Mouse (Mus musculus): Measurements from ENCODE around the gene Mad1l1. TPM values are rescaled to one million over a fixed set of nuclear protein-coding genes. Genes with fewer than 3 reads are reported as not detected.

Gene Mad1l1
- polyA plus RNA-seq, 1 experiment = 19.7 TPM

DNA sequence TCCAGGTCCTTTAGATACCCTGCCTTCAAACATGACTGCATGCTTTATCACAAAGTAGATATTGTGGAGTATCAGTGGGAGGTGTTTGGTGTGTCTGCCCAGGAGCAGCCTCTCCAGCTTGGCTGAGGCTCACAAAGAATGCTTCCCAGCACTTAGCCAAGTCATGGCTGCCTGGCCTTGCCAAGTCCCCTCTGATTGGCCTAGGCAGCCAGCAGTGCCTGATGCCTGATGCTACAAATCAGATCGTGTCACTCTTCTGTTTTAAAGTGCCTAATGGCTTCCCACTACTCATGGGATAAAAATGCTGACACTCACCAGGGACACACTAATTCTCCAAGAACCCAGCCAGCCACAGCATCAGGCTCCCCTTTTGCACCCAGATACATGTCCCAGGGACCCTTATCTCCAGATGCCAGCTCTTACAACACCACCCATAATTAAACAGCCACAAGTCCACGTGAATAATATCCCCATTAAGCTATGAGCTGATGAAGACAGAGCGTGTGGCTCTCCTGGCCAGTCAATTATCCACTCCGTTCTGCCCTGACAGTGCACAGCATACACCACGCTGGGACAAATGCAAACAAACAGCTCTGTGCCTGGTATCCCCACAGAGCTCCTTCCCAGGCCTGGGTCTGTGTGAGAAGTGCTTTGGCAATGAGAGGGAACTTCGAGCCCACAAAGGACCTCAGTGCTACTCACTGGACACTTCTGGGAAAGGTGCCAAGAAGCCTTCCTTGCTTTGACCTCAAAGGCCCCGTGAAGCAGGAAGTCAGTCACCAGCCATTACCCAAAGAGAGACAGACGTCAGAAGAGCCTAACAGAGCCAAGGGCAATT, 205.7 kb downstream of the Mad1l1 start:
- no peak for DNase-seq (ENCODE audit: low read depth, low spot score)
- WGBS = 16% methylated on average over 8 of the region's 8 CpGs

DNA sequence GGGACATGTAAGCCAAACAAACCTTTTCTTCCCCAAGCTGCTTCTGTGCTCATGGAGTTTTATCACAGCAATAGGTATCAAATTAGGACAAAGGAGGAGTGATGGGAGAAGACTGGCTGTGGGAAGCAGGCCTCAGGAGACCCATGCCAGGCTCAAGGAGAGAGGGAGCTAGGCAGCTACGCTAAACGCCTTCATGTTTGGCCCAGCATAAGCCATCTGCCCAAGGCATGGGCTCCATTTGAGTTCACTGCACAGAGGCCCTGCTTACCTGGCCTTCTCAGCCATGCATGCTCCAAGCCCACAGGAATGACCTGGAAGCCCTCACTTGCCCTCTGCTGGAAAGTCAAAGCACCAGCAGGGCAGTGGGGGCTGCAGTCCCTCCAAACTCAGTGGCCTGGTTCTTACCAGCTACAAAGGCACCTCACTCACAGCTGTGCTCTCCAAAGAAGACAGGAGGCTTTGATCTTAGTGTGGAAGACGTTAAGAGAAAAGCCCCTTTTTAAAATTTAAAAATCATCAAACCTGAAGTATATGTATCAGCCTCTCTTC, 206.8 kb downstream of the Mad1l1 start:
- 94% methylated on average over 3 of the region's 3 CpGs for WGBS
- no peak for DNase-seq (ENCODE audit: low read depth, low spot score)

DNA sequence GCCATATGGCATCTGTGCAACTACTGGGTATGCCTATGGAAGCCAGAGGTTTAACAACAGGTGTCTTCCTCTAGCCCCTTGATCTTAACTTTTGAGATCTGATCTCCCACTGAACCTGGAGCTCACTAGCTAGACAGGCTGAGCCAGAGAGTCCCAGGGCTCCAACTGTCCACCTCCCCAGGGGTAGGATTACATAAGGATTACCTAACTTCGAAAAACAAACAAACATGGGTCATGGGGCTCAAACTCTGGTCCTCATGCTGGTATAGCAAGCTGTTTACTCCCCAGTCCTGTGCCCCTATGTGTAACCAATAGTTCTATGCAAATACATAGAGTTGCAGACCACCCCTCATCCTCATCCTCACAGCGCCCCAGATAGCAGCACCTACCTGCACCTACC, 208.1 kb downstream of the Mad1l1 start:
- 90% methylated on average over 2 of the region's 2 CpGs for WGBS
- DNase-seq (ENCODE audit: low read depth, low spot score) = no peak

DNA sequence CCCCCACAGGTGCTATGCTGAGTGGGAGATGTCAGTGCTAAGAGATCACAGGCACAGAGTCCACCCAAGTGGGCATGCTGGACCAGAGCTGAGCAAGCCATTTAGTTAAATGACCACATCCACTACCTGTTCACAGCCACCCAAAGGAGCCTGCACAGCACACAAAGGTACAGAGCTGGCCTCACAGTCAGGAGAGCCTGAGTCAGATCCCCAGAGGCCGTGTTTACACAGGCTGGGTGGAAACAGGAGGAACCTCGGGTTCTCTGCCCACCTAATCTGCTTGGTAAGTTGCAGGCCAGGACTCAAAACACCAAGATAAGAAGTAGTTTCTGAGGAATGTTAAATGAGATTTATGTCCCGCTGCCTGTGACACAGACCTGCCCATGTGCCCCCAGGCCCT, 211.3 kb downstream of the Mad1l1 start:
- DNase-seq (ENCODE audit: low read depth, low spot score) = no peak
- WGBS = 58% methylated on average over 3 of the region's 3 CpGs

DNA sequence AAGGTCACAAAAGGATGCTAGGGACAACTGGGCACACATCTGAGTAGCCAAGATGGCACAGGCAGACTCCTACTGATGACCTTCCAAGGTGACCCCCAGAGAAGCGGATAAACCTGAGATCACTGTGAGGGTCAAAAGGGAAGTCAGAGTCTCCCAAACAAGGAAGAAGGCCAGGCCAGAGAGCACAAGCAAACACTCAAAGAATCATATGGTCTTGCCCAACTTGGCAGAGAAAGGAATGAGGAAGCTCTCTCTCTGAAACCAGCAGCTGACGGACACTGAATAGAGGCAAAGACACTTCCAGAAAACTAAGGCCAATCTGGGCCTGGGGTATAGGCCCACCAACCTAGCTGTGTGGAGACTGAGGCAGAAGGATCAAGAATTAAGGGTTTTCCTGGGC, 213.4 kb downstream of the Mad1l1 start:
- WGBS = 82% methylated on average over 2 of the region's 2 CpGs

DNA sequence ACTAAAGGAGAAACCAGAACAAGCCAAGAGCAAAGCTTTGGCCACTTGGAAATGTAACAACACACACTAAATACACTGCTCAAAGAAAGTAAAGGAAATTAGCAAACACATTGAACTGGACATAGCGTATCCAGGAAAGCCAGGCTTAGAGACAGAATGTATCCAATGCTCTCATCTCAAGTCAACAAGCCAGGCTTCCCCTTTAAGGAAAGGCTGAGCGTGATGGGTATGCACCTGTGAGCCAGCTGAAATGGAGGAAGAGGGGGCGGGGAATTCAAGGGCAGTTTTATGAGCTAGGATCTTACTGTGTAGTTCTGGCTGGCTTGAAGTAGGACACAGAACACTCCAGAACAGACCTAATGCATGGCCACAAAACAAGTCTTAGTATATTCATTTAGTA, 215.3 kb downstream of the Mad1l1 start:
- 56% methylated on average over 3 of the region's 3 CpGs for WGBS

More for the DNA sequence above, 213.4 kb downstream of the Mad1l1 start:
- DNase-seq (ENCODE audit: low read depth, low spot score) = no peak

DNA sequence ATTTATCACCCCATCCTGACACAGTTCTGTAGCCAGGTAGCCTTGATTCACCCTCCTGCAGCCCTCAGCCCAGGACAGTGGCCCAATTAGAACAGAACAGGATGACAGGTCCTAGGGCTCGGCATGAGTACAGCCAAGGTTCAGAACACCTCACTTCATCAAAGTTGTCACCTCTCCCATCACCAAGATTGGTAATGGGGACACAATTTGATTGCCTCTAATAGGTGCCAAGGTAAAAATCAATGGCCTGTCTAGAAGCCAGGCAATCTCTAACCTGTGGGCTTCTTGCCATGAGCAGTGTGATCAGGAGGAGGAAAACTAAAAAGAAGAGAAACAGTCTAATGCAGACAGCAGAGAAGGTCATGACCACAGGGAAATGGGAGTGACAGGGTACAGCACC, 216.5 kb downstream of the Mad1l1 start:
- 100% methylated on average over 1 of the region's 1 CpGs for WGBS
- DNase-seq (ENCODE audit: low read depth, low spot score) = no peak

More for the DNA sequence above, 215.3 kb downstream of the Mad1l1 start:
- no peak for DNase-seq (ENCODE audit: low read depth, low spot score)

DNA sequence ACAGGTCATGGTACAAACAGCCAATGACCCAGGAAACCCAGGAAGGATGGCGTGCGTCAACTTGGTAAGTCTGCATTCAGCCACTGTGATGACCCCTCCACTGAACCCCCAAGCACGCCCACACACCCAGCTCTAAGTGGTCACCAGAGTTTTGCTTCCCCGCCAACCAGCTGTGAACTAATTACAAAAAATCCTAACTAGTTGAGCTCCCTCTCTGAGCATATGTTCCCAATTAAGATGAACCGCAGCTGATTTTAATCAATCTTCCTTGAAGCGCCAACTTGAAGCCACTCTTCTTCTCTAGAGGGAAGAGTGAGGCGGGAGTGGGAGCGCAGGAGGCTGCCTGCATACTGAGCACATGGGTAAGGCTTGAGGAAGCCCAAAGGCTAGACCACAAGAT, 218.6 kb downstream of the Mad1l1 start:
- 96% methylated on average over 8 of the region's 8 CpGs for WGBS
- no peak for DNase-seq (ENCODE audit: low read depth, low spot score)

DNA sequence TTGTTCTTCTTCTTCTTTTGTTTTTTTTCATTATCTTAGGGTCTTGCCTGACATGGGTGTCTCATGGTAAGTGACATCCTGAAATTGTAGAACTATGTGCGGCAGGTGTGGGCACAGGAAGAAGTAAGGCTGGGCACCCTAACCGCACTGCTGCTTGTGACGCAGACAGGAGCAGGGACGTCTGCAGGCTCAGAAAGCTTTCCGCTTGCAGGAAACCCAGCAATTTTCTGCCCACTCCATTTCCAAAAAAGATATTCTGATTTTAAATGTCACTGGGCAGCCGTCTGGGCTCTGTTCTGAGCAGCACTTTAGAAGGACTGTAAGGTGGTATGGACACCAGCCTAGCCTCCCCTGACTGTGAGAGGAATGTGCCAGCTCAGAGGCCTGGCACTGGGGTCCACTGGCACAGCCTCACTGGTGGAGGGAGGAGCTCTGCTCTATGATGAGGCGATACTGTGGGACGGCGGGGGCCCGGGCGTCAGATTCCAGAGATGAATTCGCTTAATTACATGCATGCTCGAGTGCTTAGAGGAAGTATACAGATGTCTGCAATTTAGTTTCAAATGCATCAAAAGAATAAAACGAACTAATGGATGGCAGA, 219.8 kb downstream of the Mad1l1 start:
- 91% methylated on average over 14 of the region's 14 CpGs for WGBS
- no peak for DNase-seq (ENCODE audit: low read depth, low spot score)

DNA sequence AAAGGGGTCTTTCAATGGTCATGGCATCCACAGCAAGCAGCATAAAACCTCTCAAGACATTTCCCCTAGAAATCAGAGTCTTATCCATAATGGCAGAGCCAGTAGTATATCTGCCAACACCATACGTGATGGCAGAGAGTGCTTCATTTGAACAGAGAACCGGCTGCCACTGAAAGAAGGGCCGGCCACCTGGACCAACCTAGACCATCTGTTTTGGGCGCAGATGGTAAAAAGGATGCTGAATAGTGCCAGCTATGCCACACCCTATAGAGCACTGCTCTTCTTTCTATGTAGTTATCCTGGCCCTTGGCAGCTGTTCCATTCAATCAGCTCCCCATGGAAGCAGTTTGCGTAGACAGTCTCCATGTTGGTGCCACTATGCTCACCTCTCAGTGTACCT, 222.6 kb downstream of the Mad1l1 start:
- no peak for DNase-seq (ENCODE audit: low read depth, low spot score)
- WGBS = 97% methylated on average over 5 of the region's 5 CpGs

DNA sequence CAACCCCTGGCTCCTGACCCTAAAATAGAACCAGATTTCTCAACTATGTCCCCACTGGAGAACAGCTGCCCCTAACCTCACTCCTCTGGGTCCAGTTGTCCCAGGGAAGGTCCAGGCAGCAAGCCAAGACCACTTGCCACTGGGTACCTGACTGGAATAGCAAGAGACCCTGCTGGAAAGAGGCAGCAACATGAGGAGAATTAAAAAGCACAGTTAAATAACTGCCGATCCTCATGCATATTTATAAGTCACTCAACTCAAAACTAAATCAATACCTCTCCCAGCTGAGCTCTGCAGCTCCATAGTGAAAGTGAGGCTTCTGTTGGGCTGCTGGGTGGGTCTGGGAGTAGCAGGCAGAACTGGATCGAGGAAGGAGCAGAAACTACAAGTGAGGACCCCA, 226.1 kb downstream of the Mad1l1 start:
- WGBS = 85% methylated on average over 2 of the region's 2 CpGs
- DNase-seq (ENCODE audit: low read depth, low spot score) = no peak

DNA sequence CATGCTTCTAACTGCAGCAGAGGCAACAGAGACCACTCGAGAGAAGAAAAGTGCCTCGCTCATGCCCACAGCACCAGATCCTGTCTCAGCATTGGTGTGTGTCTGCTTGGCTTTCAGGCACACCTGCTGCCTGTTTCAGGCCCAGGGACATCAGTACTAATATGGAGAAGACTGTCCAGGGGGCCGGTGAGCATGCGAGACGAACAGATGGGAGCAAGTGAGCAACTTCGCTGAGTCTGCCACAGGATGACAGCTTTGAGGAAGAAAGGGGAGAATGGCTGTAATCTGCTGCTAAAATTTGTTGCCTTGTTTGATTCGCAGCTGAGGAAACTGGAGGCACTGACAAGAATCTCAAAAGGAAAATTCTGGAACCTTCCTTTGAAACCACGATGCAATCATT, 227.9 kb downstream of the Mad1l1 start:
- WGBS = 92% methylated on average over 8 of the region's 8 CpGs
- DNase-seq (ENCODE audit: low read depth, low spot score) = no peak

DNA sequence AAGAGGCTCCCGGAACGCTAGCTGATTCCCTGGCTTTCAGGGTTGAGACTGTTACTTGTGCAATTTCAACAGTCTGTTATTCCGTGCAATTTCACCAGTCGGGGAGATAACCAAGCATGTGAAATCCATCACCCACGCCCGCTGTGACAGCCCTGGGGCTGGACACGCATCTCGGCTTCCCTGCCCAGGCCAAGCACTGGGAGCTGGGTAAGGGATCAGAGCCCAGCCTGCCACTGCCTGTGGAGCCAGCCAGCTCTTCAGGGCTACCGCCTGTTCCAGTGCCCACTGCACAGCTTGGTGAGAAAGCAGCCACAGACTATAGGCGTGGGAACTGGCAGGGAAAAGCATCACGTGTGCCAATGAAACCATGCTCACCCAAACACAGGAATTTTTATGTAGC, 229.8 kb downstream of the Mad1l1 start:
- no peak for DNase-seq (ENCODE audit: low read depth, low spot score)
- 80% methylated on average over 11 of the region's 11 CpGs for WGBS

DNA sequence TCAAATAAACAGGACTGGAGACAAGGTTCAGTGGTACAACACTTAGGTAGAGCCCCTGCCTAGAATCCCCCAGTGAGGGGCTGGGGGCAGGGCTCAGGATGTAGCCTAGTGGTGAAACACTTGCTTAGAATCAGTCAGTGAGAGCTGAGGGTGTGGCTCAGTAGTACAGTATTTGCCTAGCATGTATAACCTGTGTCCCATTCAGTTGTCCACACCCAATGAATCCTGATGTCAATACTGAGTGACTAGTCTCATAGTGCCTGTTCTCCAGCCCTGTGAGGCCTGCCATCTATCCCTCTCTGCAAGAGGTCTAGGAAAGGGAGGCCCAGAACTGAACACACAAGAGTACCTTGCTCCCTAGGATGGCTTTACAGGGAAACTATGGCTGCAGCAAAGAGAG, 232.1 kb downstream of the Mad1l1 start:
- DNase-seq (ENCODE audit: low read depth, low spot score) = peak; percentile 4

DNA sequence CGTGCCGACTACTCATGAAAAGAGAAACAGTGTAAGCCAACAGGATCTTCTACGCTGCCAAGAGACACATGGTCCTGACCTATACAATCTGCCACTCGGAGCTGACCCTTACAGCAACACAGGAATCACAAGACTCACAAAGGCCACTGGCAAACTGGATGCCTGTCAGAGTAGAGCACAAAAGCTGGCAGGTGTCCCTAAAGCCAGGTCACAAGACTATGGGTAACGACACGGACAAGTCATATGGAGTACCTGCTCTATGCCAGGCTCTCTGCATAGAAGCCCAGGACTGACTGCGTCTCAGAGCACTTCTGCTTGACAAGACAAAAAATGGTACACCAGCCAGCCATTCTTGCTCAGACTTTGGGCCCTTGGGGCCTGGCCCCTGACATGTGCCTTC, 234.1 kb downstream of the Mad1l1 start:
- WGBS = 95% methylated on average over 7 of the region's 7 CpGs
- no peak for DNase-seq (ENCODE audit: low read depth, low spot score)

DNA sequence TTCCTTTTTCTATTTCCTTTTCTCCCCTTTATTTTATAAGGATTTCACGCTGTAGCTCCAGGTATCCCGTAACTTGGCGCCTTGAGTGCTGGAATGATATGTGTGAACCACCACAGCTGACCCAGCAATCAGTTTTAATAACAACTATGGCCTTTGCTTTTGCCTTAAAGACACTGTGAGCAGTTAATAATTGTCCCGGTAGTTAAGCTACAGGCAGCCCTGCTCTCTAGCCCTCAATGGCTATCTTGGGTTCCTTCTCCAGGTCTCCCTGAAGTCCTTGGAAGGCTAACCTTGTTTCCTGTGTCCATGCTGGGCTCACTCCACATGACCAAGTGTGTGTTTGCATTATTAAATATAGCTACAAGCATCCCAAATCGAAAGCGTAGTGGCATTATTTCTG, 237.0 kb downstream of the Mad1l1 start:
- WGBS = 95% methylated on average over 6 of the region's 6 CpGs
- no peak for DNase-seq (ENCODE audit: low read depth, low spot score)

DNA sequence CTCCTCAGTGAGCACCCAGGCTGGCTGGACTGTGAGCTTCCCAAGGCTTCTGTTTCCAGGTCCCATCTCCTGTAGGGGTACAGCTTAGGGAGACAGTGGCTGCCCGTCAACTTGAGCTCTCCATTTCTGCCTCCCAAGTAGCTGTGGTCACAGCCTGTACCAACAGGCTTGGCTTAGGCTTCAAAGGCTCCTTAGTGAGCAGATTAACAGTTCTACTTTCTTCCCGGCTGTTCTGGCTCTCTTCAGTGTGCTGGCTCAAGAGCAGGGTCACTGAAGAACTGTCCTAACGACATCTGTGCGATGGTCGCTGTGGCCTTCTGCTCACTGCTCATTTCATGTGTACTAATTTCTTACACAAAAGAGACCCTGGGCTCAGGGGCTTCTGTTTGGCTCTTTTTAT, 237.4 kb downstream of the Mad1l1 start:
- 80% methylated on average over 5 of the region's 5 CpGs for WGBS
- DNase-seq (ENCODE audit: low read depth, low spot score) = no peak

DNA sequence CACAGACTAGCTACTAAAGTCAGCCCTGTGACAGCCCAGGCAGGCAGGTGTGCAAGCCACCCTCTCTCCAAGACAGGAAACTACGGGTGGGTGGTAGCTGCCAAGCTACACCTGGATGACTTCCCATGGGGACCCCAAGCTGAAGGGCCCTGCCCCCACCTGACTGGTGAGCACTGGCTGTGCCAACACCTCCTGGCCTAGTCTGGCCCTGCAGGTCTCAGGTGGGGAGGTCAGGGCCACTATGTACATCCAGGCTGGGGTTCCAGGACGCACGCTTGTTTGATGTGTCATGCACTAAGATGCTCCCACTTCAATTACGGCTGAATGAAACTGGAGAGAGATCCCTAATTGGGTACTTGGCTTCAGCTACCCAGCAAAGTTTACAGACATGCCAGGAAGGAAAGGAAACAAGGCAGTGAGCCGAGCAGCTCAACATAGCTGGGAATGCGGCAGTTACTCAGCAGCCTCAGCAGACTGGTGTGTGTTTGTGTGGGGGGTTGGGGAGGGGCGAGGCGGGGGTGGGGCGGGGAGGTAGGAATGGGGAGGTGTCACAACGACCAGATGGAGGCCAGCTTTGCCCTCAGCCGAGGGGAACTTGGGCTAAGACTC, 239.0 kb downstream of the Mad1l1 start:
- DNase-seq (ENCODE audit: low read depth, low spot score) = no peak
- 53% methylated on average over 11 of the region's 11 CpGs for WGBS

DNA sequence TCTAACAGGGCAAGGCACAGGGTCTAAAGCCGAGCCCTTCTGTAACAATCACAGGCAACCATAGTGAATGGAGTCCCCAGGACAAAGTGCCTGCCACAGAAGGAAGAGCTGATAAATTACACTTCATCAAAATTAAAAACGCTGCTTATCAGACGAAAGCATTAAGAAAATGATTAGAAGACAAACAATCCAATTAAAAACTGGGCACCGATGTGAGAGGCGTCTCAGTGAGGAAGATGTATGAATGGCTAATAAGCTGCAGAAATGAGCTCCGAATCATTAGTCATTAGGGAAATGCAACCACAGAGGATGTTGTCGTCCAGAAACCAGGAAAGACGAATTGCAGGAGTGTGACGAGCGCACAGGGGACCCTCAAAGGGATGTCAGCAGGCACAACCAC, 240.3 kb downstream of the Mad1l1 start:
- WGBS = 94% methylated on average over 10 of the region's 10 CpGs
- DNase-seq (ENCODE audit: low read depth, low spot score) = no peak

DNA sequence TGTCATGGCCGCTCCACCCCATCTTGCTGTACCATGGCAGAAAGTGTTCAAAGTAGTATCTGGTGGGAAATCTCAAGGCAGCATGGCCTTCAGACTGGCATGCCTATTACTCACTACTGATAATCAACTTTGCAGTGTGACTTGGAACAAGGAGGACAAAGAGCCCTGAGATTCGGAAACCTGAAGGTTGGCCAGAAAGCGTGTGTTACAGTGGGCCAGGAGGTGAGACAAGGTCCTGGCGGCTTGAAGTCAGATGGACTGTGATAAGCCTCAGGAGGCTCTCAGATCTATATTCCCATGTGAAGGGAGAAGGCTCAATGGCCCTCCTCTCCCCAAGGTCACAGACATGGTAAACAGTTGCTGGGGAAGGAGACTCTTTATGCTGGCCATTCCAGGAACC, 241.8 kb downstream of the Mad1l1 start:
- WGBS = 96% methylated on average over 4 of the region's 4 CpGs
- DNase-seq (ENCODE audit: low read depth, low spot score) = no peak

DNA sequence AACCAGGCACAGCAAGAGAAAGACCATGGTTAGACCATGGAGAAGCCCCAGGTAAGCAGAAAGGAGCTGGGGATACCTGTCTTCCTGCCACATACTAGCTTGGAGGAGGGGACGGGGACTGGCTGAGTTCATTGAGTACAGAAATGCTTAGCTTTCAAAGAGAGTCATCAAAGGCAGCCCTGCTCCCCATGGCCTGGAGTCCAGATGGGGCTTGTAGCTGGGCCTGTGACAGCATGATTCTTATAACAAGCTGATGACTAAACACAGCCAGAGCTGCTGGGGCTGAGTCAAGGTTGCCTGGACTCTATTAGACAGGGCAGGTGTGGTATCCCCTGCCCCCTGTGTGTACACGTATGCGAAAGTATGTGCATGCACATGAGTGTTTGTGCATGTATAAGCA, 242.9 kb downstream of the Mad1l1 start:
- 94% methylated on average over 3 of the region's 3 CpGs for WGBS
- no peak for DNase-seq (ENCODE audit: low read depth, low spot score)

Measured in large intestine, adult 2 months (tissue).